Mouse (Mus musculus) lung, postnatal 0 days (tissue): ENCODE measurements around the gene Sorbs1.

ENCODE experiments used
- CTCF ChIP-seq: IDR thresholded peaks from 2 replicates; pipeline ENCODE4 v1.5.1; 2016; ENCODE audit warnings: antibody characterized with exemption, mild to moderate bottlenecking
- EP300 ChIP-seq: IDR thresholded peaks from 2 replicates; pipeline ENCODE4 v1.6.1; 2016; ENCODE audit warnings: antibody characterized with exemption, mild to moderate bottlenecking, control low read depth

GRCm38 (mm10) chr19:40403999-40404398 is 109.6 kb downstream of the Sorbs1 start:
- TF ChIP-seq CTCF (no peak), EP300 (no peak)
